Mouse (Mus musculus) brain, embryonic 18.5 days (tissue): ENCODE data around the gene Selenom.

Experiments used
- DNase-seq: peaks from one replicate; pipeline ENCODE4 v3.0.0-alpha.2; 2012; ENCODE audit warnings: low read depth, low spot score

The Selenom gene

GRCm38 (mm10) chr11:3514529-3515054 lies at the start of gene Selenom:
Gene Selenom, plus strand, starts transcription at chr11:3514684.
- peak; percentile 68 for DNase-seq

GRCm38 (mm10) chr11:3471448-3471850 lies 43.0 kb upstream of the Selenom start:
- DNase-seq = no peak

- DNase-seq = no peak
Measured at GRCm38 (mm10) chr11:3472484-3472883, 42.0 kb upstream of the Selenom start.

- no peak for DNase-seq
Measured at GRCm38 (mm10) chr11:3474480-3475115, 39.9 kb upstream of the Selenom start.

GRCm38 (mm10) chr11:3475489-3475888 lies 39.0 kb upstream of the Selenom start:
- DNase-seq = no peak

GRCm38 (mm10) chr11:3483980-3484642 lies 30.4 kb upstream of the Selenom start:
- no peak for DNase-seq

GRCm38 (mm10) chr11:3486349-3486748 lies 28.1 kb upstream of the Selenom start:
- no peak for DNase-seq

GRCm38 (mm10) chr11:3487952-3488570 lies 26.4 kb upstream of the Selenom start, which contains the start of gene Pla2g3:
Gene Pla2g3, plus strand, starts transcription at chr11:3488284.
- no peak for DNase-seq

- DNase-seq = no peak
Measured at GRCm38 (mm10) chr11:3489036-3489435, 25.4 kb upstream of the Selenom start.

- DNase-seq = no peak
Measured at GRCm38 (mm10) chr11:3492748-3493147, 21.7 kb upstream of the Selenom start.

GRCm38 (mm10) chr11:3494857-3495256 lies 19.6 kb upstream of the Selenom start:
- DNase-seq = no peak

GRCm38 (mm10) chr11:3495496-3495895 lies 19.0 kb upstream of the Selenom start:
- no peak for DNase-seq

- DNase-seq = no peak
Measured at GRCm38 (mm10) chr11:3496756-3497155, 17.7 kb upstream of the Selenom start.

- DNase-seq = no peak
Measured at GRCm38 (mm10) chr11:3497296-3497695, 17.2 kb upstream of the Selenom start.

GRCm38 (mm10) chr11:3502057-3502456 lies 12.4 kb upstream of the Selenom start:
- DNase-seq = no peak

- DNase-seq = no peak
Measured at GRCm38 (mm10) chr11:3502459-3503072, 11.9 kb upstream of the Selenom start.

GRCm38 (mm10) chr11:3503755-3504693 lies 10.5 kb upstream of the Selenom start:
- DNase-seq = no peak

- DNase-seq = no peak
Measured at GRCm38 (mm10) chr11:3508226-3508625, 6.3 kb upstream of the Selenom start.

- no peak for DNase-seq
Measured at GRCm38 (mm10) chr11:3509181-3510085, 5.1 kb upstream of the Selenom start.

GRCm38 (mm10) chr11:3510321-3510720 lies 4.2 kb upstream of the Selenom start:
- DNase-seq = no peak
